ENCODE assay signal across 12 mouse cellular contexts in genomic region chr3:79887966-79888365, GRCm38 (mm10). TPM values are rescaled to one million over a fixed set of nuclear protein-coding genes. Genes with fewer than 3 reads are reported as not detected.
A peak's percentile ranks its signal among the peaks of the same experiment; 100 is the strongest.
DNase-seq lines count a peak whose midpoint lies in the region; ATAC-seq and TF ChIP-seq lines count a peak whose summit lies in the region.
"Had no signal": no experiment of that assay in that cellular context is flagged by ENCODE, and none has a peak within 500 bp of the region (broad histone marks: within the 10 kb centered on the region; RNA-seq: fewer than 3 reads in every experiment).

No protein-coding gene starts in this region.

- H3K9me3 ChIP-seq in intestine, embryonic 16.5 days (ENCODE audit: control insufficient read depth, low read length): no peaks in the 10 kb centered on the region
- H3K9me3 ChIP-seq: hindbrain, embryonic 10.5 days; midbrain, embryonic 10.5 days had no signal

- intact Hi-C loops in gastrocnemius, adult 2 months (cut with DNase I): no loop called here

- ATAC-seq in intestine, embryonic 16.5 days: no peak

- no peaks in the 10 kb centered on the region for H3K27me3 ChIP-seq in intestine, embryonic 16.5 days (replicated peaks; ENCODE audit: control insufficient read depth, insufficient read depth, low read length)

- H3K9ac ChIP-seq in intestine, embryonic 16.5 days (ENCODE audit: low read depth, low read length): no peak overlapping the region

- no peak for TF ChIP-seq CTCF in gastrocnemius, adult 2 months (IDR thresholded peaks at IDR 0.05)
- no peak for TF ChIP-seq CTCF in layer of hippocampus, adult 2 months (conservative IDR thresholded peaks at IDR 0.05)

- no peaks in the 10 kb centered on the region for H3K36me3 ChIP-seq in intestine, embryonic 16.5 days (ENCODE audit: control insufficient read depth, insufficient read depth, low read length)
- H3K36me3 ChIP-seq: hindbrain, embryonic 10.5 days; midbrain, embryonic 10.5 days had no signal

- WGBS in intestine, embryonic 16.5 days: 73% methylated on average over 2 of the region's 2 CpGs

- DNase-seq in gastrocnemius, adult 2 months: no peak
- no peak for DNase-seq in gastrocnemius, postnatal 10 days
- DNase-seq in layer of hippocampus, adult 2 months (ENCODE audit: low spot score in 2 of 2): no peak
- DNase-seq in layer of hippocampus, postnatal 25 days (ENCODE audit: extremely low spot score in 1 of 2, low spot score in 1 of 2): no peak
- peak; percentile 59 for DNase-seq in 416B (ENCODE audit: low read depth)
- no peak for DNase-seq in thymus, postnatal 4 days
- DNase-seq in adrenal gland, adult 8-10 months: no peak
- DNase-seq: B cell, adult 2 months; cerebellum, adult 2 months had no signal

- H3K27ac ChIP-seq in gastrocnemius, adult 2 months: peak overlapping the region; percentile 84
- peak overlapping the region; percentile 83; the same call in 1 of the 2 replicates for H3K27ac ChIP-seq in layer of hippocampus, adult 2 months
- H3K27ac ChIP-seq in intestine, embryonic 16.5 days (ENCODE audit: low read length): no peak overlapping the region
- H3K27ac ChIP-seq: hindbrain, embryonic 10.5 days; midbrain, embryonic 10.5 days had no signal

- H3K4me1 ChIP-seq in intestine, embryonic 16.5 days (ENCODE audit: control insufficient read depth, insufficient read depth, low read length): peaks cover 9% of the 10 kb centered on the region

- no peak overlapping the region for H3K4me2 ChIP-seq in intestine, embryonic 16.5 days (ENCODE audit: low read depth, low read length)

- H3K4me3 ChIP-seq in gastrocnemius, adult 2 months: peak overlapping the region; percentile 75
- no peak overlapping the region for H3K4me3 ChIP-seq in layer of hippocampus, adult 2 months
- H3K4me3 ChIP-seq in intestine, embryonic 16.5 days (ENCODE audit: low read length): peak overlapping the region; percentile 11
- H3K4me3 ChIP-seq: hindbrain, embryonic 10.5 days; midbrain, embryonic 10.5 days had no signal

RNA-seq across cellular contexts. Expression of gene Fam198b, which starts 3.6 kb away (rescaled TPM):
- 1 to 10 TPM; 5.7 to 7.1 TPM for total RNA-seq in gastrocnemius, adult 2 months (2021)
- total RNA-seq in gastrocnemius, postnatal 10 days (2021): 10 to 100 TPM; 39.2 to 52.3 TPM
- total RNA-seq in layer of hippocampus, adult 2 months (2021): 1 to 10 TPM; 4.8 to 5.8 TPM
- total RNA-seq in layer of hippocampus, postnatal 25 days (2021): 1 to 10 TPM; 5.4 to 6.9 TPM
- polyA plus RNA-seq in intestine, embryonic 16.5 days (2015; fragmentation: Nextera tagmentation; extraction: Ambion mirVana): 9.3 and 13.0 TPM in 2 replicates
- 10 to 100 TPM in 2 of 4 experiments, 1 to 10 TPM in 2; 2.9 to 39.5 (median 10.6) TPM for total RNA-seq in adrenal gland, adult 8-10 months (2022)

RNA-seq across cellular contexts. Expression of gene Tmem144, which starts 35.4 kb away (rescaled TPM):
- total RNA-seq in gastrocnemius, adult 2 months (2021): 1 to 10 TPM in 1 of 2 experiments, under 1 TPM in 1; 0.74 to 2.7 TPM
- total RNA-seq in gastrocnemius, postnatal 10 days (2021): 1 to 10 TPM; 1.1 to 3.3 TPM
- 10 to 100 TPM; 18.3 to 23.4 TPM for total RNA-seq in layer of hippocampus, adult 2 months (2021)
- total RNA-seq in layer of hippocampus, postnatal 25 days (2021): 10 to 100 TPM; 19.1 to 20.3 TPM
- polyA plus RNA-seq in intestine, embryonic 16.5 days (2015; fragmentation: Nextera tagmentation; extraction: Ambion mirVana): 16.2 and 25.6 TPM in 2 replicates
- total RNA-seq in adrenal gland, adult 8-10 months (2022): 10 to 100 TPM in 2 of 4 experiments, 1 to 10 TPM in 2; 6.4 to 11.6 (median 10.2) TPM
